Mouse (Mus musculus): Measurements from ENCODE around the gene 9130213A22Rik.

9130213A22Rik gene

GRCm38 (mm10) chr11:69091566-69092385 is 30.6 kb downstream of the 9130213A22Rik start:
- DNase-seq: no peak

- no peak for DNase-seq
Observed at GRCm38 (mm10) chr11:69090367-69090766, 32.0 kb downstream of the 9130213A22Rik start.

GRCm38 (mm10) chr11:69089616-69090290 is 32.6 kb downstream of the 9130213A22Rik start:
- no peak for DNase-seq

- no peak for DNase-seq
Observed at GRCm38 (mm10) chr11:69088856-69089615, 33.4 kb downstream of the 9130213A22Rik start.

- peak; percentile 93 for DNase-seq
Observed at GRCm38 (mm10) chr11:69088103-69088855, 34.1 kb downstream of the 9130213A22Rik start, which contains the start of gene Vamp2. Gene Vamp2 (plus strand): TSS chr11:69088490.

- no peak for DNase-seq
Observed at GRCm38 (mm10) chr11:69087597-69087996, 34.8 kb downstream of the 9130213A22Rik start.

- DNase-seq: no peak
Observed at GRCm38 (mm10) chr11:69087082-69087481, 35.3 kb downstream of the 9130213A22Rik start.

- DNase-seq: no peak
Observed at GRCm38 (mm10) chr11:69086390-69086789, 36.0 kb downstream of the 9130213A22Rik start.

GRCm38 (mm10) chr11:69085608-69086007 is 36.8 kb downstream of the 9130213A22Rik start:
- DNase-seq: no peak

- DNase-seq: no peak
Observed at GRCm38 (mm10) chr11:69081613-69082012, 40.8 kb downstream of the 9130213A22Rik start.

GRCm38 (mm10) chr11:69080855-69081222 is 41.5 kb downstream of the 9130213A22Rik start:
- no peak for DNase-seq

GRCm38 (mm10) chr11:69080102-69080854 is 42.1 kb downstream of the 9130213A22Rik start:
- no peak for DNase-seq

GRCm38 (mm10) chr11:69078805-69079438 is 43.5 kb downstream of the 9130213A22Rik start:
- no peak for DNase-seq

GRCm38 (mm10) chr11:69078041-69078440 is 44.3 kb downstream of the 9130213A22Rik start:
- DNase-seq: no peak

- no peak for DNase-seq
Observed at GRCm38 (mm10) chr11:69077316-69077715, 45.1 kb downstream of the 9130213A22Rik start.

- no peak for DNase-seq
Observed at GRCm38 (mm10) chr11:69076572-69076971, 45.8 kb downstream of the 9130213A22Rik start.

GRCm38 (mm10) chr11:69075764-69076479 is 46.5 kb downstream of the 9130213A22Rik start:
- DNase-seq: no peak

GRCm38 (mm10) chr11:69074776-69075069 is 47.7 kb downstream of the 9130213A22Rik start:
- DNase-seq: no peak

GRCm38 (mm10) chr11:69073951-69074775 is 48.2 kb downstream of the 9130213A22Rik start:
- DNase-seq: no peak
